Mouse (Mus musculus) megakaryocyte progenitor cell, adult 5-6 weeks (primary cell): ENCODE data around the gene Olfr94. TPM values are rescaled to one million over a fixed set of nuclear protein-coding genes. Genes with fewer than 3 reads are reported as not detected.
"Not testable (repeated sequence)": the region's sequence is repeated elsewhere in the genome, so short reads cannot be mapped to it uniquely, and the experiment has no call there.

Experiments used
- ATAC-seq: replicated peaks from 2 replicates; pipeline ENCODE4 v1.8.0; 2016; ENCODE audit warnings: mild to moderate bottlenecking, moderate TSS enrichment, inconsistent platforms; ENCODE audit not compliant: poor library complexity
- total RNA-seq, 2 experiments: library from RNA; stranded (forward) in 1 of 2; stranded (reverse) in 1 of 2; fragments of 157-497, 149-512 nt in 1 of 2; fragments of 200-1000 nt in 1 of 2; gene quantifications; 2 replicates each; pipeline versions ENCODE4 v1.2.3 to v1.2.4; 2015 to 2017

Gene Olfr94
- not detected in 2 replicates for total RNA-seq (2015)
- total RNA-seq (2017) = not detected in 2 replicates

DNA sequence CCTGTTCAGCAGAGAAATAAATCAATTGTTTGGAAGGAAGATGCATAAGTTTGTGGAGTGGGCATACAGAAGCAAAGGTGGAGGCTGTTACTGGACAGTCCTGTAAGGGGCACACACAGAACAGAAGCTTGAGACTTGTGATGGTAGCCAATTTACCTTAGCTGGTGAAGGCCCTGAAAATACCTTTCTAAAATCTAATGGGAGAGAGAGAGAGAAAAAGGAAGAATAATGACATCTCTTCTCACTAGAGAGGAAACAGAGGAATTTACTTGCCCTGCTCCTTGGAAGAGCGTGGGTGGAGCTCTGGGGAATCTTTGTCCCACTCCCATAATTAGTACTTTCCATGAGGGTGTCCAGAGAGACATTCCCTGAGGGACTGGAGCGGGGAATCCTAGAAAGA lies at the start of gene Olfr94:
TSS of gene Olfr94 (minus strand) at position 101 of the 400 bp plus-strand sequence.
- ATAC-seq = no peak

DNA sequence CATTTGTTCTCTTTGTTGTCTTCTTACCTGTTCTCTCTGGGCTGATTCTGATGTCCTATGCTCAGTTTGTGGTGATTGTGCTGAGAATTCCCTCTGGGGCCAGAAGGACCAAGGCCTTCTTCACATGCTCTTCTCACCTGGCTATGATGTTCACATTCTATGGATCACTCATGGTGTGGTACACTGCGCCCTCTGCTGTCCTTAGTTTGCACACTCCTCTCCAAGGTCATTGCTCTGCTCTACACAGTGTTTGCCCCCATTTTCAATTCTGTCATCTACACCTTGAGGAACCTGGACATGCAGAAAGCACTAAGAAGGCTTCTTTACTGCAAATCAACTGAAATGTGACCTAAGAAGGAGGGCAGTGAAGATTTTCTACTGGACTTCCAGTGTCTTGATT lies 49.8 kb upstream of the Olfr94 start:
- peak; percentile 89 for ATAC-seq

DNA sequence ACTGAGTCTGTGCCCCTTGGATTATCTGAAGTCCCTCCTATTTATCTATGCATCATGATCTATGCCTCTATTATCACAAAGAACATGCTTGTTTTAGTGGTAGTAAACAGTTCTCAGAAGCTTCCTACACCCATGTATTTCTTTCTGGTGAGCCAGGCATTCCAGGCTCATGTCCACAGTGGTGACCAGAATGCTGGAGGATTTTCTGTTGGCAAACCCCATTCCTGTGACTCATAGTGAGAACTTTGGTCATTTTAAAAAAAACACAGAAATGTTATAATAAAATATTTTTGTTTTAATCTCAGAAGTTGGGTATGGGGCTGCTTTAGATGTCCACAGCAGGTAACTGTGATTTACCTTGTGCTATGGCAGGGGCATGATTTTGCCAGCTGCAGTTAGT lies 48.7 kb upstream of the Olfr94 start:
- ATAC-seq = no peak

DNA sequence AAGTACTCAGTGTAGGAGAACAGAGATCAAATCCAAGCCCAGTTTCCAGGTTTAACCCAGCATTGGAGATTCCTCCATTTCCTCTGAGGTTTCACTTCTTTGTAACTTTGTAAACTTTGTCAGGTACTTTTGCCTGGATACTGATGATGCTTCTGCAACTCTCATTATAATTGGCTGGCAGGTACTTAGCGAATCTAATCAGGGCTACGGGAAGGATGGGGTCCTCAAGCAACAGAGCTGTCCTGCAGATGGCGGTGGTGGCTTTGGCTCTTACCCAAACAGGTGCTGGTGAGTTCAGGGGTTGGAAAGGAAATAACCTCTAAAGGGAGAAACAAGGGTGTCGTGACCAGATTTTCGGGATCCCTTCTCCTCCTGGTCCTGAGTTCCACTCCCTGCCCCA lies 45.9 kb upstream of the Olfr94 start:
- ATAC-seq = peak; percentile 98

DNA sequence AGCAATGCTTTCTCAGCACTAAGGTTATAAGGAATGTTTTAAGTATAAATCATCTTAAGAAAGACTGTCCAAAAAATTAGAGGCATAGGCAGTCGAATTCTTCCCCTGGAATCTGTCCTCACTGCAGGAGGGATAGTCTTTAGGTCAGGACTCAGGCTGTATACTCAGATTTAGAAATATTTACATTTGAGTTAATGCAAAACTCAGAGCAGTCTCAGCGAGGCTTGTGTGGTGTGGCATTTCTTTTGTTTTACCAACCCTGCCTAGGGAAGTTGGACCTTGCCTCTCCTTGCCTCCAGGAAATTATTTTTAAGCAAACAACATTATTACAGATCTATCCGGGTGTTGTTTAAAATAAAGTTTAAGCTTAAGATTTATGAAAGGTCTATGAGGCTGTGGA lies 41.4 kb upstream of the Olfr94 start:
- ATAC-seq = no peak

DNA sequence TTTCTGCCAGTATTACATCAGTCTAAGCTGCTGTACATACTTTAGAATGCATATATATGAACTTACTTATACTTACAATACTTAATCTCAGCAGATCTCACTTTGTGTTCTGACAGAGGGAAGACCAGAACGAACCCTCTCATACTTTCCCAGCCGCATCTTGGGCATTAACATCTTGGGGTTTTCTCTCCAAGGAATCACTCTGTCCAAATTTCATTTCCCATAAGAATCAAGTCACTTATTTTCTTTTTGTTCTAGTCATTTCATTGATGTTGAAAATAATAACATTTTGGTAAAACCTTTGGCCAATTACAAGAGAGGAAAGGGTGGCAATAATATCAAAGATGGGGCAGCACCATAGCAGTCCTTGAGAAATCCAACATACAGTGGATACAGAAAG lies 36.4 kb upstream of the Olfr94 start, which contains the start of gene Olfr97:
TSS of gene Olfr97 (minus strand) at position 101 of the 400 bp plus-strand sequence.
- ATAC-seq = not testable (repeated sequence)

DNA sequence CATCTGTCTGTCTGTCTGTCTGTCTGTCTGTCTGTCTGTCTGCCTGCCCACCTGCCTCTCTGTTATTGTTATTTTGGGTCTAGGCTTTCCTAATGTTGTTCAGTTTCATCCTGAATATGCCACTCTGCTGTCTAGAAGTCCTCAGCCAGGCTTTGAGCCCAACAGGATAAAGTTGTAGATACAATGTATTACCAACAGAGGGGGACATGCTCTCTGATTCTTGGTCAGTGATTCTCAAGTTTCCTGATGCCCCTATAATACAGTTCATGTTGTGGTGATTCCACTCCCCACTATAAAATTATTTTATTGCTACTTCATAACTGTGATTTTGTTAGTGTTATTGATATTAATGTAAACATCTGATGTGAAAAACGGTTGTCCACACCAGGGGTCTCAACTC lies 21.1 kb upstream of the Olfr94 start:
- ATAC-seq = 0 out of 2 replicates have a peak, but pooled peaks have one; percentile 37

DNA sequence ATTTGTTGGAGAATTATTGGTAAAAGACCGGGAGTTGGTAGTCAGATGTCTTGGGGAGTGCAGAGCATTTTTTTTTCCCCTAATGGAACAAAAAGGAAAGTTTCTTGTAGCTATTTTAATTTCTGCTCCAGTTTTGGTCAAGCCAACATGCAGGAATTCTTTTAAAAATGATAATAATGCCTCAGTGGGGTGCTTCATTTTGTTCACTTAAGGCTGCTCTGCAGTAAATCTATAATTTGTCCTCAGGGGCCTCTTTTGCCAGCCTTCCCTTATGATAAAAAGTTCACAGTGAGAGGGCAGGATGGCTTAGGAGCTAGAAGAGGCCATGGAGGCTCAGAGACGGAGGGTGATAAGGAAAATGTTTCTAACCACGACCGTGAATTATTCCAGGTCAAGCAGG lies 19.1 kb upstream of the Olfr94 start, which contains the start of gene Olfr96:
TSS of gene Olfr96 (plus strand) at position 301 of the 400 bp plus-strand sequence.
- ATAC-seq = no peak

DNA sequence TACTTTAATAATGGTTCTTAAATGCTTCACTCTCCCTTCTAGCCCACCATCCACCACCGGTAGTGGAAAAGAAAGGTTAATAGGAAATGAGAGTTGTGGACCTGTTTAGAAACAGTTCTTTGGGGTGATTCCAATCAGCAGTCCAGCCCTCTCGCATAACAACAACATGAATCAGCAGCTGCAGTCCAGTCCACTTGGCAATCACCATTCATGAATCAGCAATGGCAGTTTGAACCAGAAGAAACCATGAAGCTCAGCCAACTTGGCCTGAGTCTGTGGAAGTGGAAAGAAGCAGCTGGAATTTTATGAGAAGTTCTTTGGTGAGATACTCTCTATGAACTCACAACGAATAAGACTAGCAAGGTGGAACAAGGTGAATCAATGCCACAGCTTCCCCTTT lies 17.7 kb upstream of the Olfr94 start:
- no peak for ATAC-seq

DNA sequence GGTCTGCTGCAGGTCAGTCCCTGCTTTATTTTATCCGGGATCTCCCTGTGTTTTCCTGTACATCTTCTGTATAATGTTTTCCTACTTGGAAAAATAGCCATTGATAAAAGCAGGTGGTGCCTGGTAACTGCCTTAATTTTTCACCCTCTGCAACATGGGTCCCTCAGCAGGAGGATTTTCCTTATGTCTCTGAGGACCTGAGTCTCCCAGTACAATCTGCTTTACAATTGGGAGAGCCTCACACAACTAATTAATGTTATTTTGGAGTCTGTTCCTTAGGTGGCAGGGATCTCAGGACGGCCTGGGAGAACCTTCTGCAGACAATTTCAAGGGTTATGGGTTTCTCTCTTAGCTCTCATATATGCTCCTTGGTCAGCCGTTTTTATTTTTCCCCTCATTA lies 12.2 kb upstream of the Olfr94 start, which contains the start of gene Olfr95:
TSS of gene Olfr95 (minus strand) at position 101 of the 400 bp plus-strand sequence.
- ATAC-seq = no peak

DNA sequence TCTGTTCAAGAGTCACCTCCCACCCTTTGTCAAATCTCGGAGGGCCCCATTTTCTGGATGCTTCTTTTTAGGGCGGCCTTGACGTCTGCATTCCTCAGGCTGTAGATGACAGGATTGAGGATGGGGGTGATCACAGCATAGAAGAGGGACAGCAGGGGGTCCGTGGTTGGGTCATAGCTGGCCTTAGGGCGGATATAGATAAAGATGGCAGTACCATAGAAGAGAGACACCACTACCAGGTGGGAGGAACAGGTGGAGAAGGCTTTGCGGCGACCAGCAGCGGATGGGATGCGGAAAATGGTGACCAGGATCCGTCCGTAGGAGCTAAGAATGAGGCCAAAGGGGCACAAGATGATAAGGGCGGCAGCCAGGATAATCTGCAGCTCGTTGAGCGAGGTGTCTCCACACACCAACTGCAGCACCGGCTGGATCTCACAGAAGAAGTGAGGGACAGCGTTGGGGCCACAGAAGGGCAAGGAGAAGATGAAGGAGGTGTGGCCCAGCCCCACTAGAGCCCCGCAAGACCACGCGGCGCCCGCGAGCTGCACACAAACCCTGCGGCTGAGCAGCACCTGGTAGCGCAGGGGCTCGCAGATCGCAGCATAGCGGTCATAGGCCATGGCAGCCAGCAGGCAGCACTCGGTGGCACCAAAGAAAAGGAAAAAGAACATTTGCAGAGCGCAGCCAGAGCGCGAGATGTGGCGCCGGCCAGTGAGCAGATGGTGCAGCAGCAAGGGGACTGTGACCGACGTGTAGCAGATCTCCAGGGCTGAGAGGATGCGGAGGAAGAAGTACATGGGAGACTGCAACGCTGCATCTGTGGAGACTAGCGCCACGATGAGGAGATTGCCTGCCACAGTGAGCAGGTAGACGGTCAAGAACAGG lies 10.3 kb upstream of the Olfr94 start:
- no peak for ATAC-seq

DNA sequence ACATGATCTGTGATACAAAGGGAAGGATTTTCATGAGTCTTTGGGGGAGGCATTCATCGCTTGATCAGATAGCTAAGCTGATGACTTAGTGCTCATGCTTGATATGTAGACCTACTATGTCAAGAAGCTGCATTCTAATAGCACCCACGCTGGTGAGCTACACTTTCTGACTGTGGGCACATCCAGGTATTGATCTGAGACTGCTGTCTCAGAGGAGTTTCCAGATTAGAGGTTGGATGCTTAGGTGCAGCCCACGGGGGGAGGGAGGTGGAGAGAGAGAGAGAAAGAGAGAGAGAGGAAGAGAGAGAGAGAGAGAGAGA lies 3.1 kb upstream of the Olfr94 start:
- peak; percentile 15; the same call in 1 of the 2 replicates for ATAC-seq

DNA sequence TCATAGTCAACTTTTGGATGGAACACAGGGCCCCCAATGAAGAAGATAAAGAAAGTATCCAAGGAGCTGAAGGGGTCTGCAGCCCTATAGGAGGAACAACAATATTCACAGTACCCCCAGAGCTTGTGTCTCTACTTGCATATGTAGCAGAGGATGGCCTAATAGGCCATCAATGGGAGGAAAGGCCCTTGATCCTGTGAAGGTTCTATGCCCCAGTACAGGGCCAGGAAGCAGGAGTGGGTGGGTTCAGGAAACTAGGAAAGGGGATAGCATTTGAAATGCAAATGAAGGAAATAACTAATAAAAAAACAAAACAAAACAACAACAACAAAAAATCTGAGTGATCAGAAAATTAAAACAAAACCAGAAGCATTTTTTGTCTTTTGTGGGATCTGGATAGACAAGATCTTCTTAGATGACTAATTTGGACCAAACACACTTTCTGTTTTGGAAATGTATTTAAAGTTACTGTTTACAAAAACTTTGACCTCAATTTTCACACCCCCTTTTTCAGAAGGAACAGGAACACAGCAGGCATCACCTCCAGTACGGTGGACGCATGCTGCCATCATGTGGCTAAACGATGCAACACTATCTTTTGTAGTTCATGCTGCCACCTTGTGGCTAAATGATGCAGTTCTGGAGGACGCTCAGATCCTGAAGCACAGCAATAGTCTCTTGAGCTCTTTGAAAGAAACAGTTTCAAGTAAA lies 2.6 kb upstream of the Olfr94 start:
- peak; percentile 100 for ATAC-seq

DNA sequence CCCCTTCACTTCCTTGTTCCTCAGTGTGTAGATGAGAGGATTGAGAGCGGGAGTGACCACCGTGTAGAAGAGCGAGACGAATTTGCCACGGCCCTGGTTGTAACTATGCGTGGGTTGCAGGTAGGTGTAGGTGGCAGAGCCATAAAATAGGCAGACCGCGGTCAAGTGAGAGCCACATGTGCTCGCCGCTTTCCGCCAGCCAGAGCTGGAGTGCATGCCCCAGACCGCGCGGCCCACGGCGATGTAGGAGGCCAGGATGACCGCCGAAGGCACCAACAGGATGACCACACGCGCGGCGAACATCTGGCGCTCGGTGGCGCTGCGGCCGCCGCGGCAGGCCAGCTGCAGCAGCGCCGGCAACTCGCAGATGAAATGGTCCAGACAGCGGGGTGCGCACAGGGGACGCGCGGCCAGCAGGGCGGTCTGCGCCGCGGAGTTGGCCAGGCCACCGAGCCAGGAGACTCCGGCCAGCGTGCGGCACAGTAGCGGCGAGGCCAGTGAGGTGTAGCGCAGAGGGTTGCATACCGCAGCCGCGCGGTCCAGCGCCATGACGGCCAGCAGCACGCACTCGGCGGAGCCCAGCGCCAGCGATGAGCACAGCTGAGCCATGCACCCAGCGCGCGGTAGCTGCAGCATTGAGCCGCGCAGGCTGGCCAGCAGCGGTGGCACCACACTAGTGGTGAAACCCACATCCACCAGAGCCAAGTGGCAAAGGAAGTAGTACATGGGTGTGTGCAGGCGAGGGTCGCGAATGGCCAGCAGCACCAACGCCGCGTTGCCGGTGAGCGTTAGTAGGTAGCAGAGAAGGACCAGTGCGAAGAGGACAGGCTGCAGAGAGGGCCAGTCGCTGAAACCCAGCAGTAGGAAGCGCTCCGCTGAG lies 3.7 kb downstream of the Olfr94 start:
- peak; percentile 50 for ATAC-seq

DNA sequence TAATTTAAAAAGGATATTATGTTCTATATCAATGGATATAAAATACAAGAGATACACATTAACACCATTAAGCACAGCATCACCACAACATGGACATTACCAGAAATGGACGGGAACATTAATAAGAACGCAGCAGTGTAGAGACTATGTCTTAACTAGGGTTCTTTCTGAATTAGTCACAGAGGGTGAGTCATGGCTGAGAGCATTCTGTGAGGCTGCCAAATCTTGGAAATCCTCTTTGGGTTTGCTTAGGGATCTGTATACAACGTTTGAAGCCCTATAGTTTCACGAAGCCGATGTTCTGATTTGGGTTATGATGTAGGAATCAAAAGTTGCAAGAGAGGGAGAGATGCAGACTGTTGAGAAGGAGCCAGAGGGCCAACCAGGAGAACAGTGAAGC lies 6.0 kb downstream of the Olfr94 start:
- ATAC-seq = no peak

DNA sequence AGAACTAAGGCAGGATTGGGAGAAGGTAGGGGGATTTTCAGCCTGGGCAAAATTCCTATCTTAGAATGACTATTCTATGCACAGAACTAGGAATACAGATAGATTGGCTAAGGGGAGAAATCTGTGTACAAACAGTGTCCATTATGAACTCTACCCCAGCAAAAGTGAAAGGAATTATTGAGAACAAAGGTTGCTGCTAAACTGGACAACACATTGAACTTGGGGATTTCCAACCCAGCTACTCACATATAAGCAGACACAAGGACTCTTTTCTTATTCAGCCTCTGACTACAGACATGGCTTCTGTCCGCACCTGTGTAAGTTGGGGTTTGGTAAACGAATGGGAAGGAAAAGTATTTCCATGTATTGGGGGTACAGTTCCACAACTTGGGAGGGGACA lies 7.1 kb downstream of the Olfr94 start, which contains the start of gene Ubd:
TSS of gene Ubd (plus strand) at position 237 of the 400 bp plus-strand sequence.
- ATAC-seq = no peak

DNA sequence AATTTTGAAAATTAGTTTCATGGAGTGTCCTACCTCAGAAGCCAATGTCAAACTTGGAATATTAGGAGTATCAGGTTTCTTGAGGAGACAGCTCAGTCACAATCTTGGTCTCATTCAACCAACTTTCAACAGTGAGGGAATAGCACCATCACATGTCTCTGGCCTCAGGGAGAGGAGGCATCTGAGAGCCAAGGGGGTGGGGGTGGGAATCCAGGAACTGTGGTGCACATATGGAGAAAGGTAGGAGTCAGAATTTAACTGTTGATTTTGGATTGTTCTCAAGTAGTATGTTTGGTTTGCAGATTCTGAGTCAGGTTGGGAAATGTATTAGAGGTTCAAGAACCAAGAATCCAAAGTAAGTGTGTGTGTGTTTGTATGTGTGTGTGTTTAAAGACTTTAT lies 7.8 kb downstream of the Olfr94 start:
- ATAC-seq = no peak

DNA sequence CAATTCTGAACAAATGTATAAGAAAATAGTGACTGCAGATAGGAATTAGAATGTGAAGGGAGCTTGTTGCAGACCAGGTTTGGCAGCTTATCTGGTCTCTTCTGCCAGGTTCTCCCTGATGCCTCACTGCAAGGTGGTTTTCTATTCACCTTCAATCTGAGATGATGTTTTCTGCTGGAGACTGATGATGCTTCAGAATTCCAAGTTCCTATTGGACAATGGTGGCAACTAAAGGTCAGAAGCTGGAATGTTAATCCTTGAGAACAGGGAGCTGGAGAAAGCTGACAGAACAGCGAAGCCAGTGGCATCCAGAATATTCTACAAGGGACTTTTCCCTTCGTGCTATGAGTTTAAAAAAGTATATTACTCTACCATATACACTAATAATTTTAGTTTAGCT lies 10.1 kb downstream of the Olfr94 start:
- no peak for ATAC-seq

DNA sequence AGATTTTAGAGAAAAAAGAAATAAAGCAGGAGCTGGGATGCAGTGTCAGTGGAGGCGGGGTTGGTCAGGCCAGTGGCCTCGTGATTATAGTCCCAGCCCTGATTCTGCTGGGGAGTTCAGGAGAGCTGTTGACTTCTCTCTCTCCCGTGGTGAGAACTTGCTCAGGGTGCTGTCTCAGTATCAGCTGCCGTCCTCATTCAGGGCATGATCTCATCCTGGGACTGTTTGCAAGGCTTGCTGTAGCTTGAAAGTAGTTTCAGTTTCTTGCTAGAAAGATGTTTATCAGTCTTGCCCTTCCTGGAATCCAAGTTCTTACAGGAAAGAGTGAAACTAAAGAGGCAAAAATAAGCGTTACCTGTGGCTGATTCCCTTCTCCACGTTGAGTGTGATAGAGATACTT lies 15.3 kb downstream of the Olfr94 start:
- no peak for ATAC-seq

DNA sequence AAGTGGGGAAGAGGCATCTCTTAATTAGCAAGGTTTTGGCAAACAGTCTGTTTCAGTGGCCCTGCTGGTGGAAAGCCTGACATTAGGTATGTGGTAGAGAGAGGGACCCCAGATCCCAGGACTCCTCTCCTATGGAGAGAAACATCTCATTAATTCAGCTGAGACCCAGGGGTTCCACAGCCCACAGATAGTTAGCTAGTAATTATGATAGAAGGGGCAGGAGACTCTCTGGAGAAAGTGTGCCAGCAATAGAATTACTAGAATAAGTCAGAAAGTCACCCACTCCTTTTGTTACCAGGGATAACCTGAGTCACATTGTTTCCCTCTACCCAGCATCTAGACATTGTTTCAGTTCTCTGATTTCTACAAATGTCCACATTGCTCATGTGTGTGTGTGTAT lies 39.4 kb downstream of the Olfr94 start, which contains the start of gene Olfr93:
TSS of gene Olfr93 (minus strand) at position 101 of the 400 bp plus-strand sequence.
- ATAC-seq = no peak
